Mouse (Mus musculus) thymus, adult 2 months (tissue): ENCODE results near the gene Fdx1l.

ENCODE experiments used
- CTCF ChIP-seq: fragments of 200-500 bp; IDR thresholded peaks from 2 replicates; pipeline ENCODE4 v1.5.1; 2012; ENCODE audit warnings: mild to moderate bottlenecking, control low read depth, low read length, moderate library complexity, borderline replicate concordance; ENCODE audit not compliant: control insufficient read depth, poor library complexity, insufficient read depth; ENCODE audit errors: extremely low read depth
- POLR2A ChIP-seq: fragments of 200-500 bp; IDR thresholded peaks from 2 replicates; pipeline ENCODE4 v1.6.1; 2012; ENCODE audit warnings: mild to moderate bottlenecking, low read length, control low read depth, moderate library complexity; ENCODE audit not compliant: control insufficient read depth, poor library complexity, insufficient read depth; ENCODE audit errors: extremely low read depth

DNA sequence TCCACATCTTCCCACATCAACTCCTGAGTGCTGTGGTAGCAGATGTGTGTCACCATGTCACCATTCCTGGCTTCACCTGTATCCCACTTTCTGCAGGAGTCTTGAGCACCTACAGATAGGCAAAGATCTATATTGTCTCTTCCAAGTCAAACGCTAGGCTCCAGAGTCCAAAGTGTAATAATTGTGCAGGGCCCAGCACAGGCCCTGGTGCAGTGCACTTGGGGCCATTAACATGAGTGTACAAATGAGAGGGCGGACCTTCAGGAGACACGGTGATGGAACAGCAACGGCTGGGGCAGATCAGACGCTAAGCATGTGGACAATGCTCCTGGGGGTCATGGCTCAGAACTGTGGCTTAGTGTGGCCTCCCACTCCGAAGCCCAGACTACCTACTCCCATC is 40.3 kb upstream of the Fdx1l start:
- TF ChIP-seq POLR2A (no peak), CTCF (no peak)
